Mouse (Mus musculus): ENCODE results near the gene Grem1.

DNA sequence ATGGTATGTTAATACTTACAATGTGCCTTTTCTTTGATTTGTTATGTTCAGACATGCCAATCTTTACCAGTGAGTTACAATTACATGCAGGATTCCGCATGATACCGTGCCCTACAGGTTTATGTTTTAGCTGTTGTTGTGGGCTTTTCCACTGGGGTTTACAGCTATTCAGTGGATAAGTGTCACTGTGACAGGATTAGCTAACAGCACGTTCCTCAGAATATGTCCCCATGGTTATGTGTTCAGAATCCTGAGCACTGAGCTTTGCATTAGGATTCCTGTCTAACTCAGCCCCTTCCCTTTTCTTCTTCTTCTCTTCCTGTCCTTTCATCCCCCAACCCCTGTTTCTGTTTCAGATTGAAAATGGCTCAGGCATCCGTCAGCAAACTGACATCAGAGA is 50.9 kb downstream of the Grem1 start:
- TF ChIP-seq CTCF (IDR thresholded peaks at IDR 0.05; ENCODE audit: low read depth) = no peak
- TF ChIP-seq EP300 (IDR thresholded peaks at IDR 0.05; ENCODE audit: low read depth) = no peak
